Mouse (Mus musculus): ENCODE measurements around the gene Tuba4a.

- no peak for TF ChIP-seq CTCF (conservative IDR thresholded peaks at IDR 0.05; ENCODE audit: low read length)
- no peak for TF ChIP-seq NANOG (IDR thresholded peaks at IDR 0.05; ENCODE audit: borderline replicate concordance, low read length)
Observed at GRCm38 (mm10) chr1:75168472-75169464, 50.9 kb downstream of the Tuba4a start, which contains the start of gene Zfand2b.

All from E14TG2a.4 (cell line).